Mouse (Mus musculus): ENCODE results near the gene Exosc10. TPM values are rescaled to one million over a fixed set of nuclear protein-coding genes. Genes with fewer than 3 reads are reported as not detected.

Gene Exosc10
- polyA plus RNA-seq (2015; fragmentation: Nextera tagmentation; extraction: Ambion mirVana), result 80.1 and 85.1 TPM in 2 replicates

GRCm38 (mm10) chr4:148558297-148559000 lies at the start of gene Exosc10:
Exosc10 (plus strand) TSS chr4:148558429.
- no peaks in the 10 kb centered on the region for H3K27me3 ChIP-seq
- WGBS, result under 1% methylated on average over 58 of the region's 63 CpGs
- H3K36me3 ChIP-seq, result peaks cover 74% of the 10 kb centered on the region
- peak; percentile 95 for ATAC-seq (ENCODE audit: low read depth)
- H3K4me1 ChIP-seq (replicated peaks), result peaks cover 12% of the 10 kb centered on the region
- peak within 1 kb of the TSS; percentile 94 for H3K9ac ChIP-seq
- peak within 1 kb of the TSS; percentile 75 for H3K4me3 ChIP-seq
- peak within 1 kb of the TSS; percentile 96 for H3K27ac ChIP-seq (replicated peaks)
- no peaks in the 10 kb centered on the region for H3K9me3 ChIP-seq
- peak within 1 kb of the TSS; percentile 71 for H3K4me2 ChIP-seq

GRCm38 (mm10) chr4:148509450-148510084 lies 48.7 kb upstream of the Exosc10 start:
- H3K9me3 ChIP-seq, result no peaks in the 10 kb centered on the region
- H3K9ac ChIP-seq, result no peak overlapping the region
- peaks cover 22% of the 10 kb centered on the region for H3K4me1 ChIP-seq (replicated peaks)
- H3K36me3 ChIP-seq, result peaks cover 63% of the 10 kb centered on the region
- no peak overlapping the region for H3K4me2 ChIP-seq
- no peak overlapping the region for H3K27ac ChIP-seq (replicated peaks)
- WGBS, result 91% methylated on average over 8 of the region's 8 CpGs
- H3K4me3 ChIP-seq, result no peak overlapping the region
- ATAC-seq (ENCODE audit: low read depth), result no peak
- H3K27me3 ChIP-seq, result no peaks in the 10 kb centered on the region

DNA sequence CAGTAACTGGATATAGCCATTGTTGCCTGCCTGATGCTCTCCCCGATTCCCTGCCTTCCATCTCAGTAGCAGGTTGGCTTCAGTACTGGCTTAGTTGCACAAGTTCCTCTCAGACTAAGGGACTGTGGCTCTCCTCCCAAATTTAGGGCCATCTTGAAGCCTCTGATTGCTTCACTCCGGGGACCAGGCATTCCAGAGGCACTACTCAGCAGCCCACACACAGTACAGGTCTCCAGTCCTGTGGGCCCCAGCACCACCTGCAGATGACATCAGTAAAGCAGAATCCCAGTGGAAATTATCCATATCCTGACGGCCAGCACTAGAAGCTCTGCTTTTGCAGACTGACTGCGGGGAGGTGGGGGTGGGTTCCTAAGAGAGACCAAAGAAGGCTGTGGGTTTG lies 47.5 kb upstream of the Exosc10 start:
- Histone ChIP-seq H3K27me3 (no peaks in the 10 kb centered on the region), H3K9me3 (no peaks in the 10 kb centered on the region), H3K9ac (no peak overlapping the region), H3K4me1 (replicated peaks) (peaks cover 15% of the 10 kb centered on the region), H3K4me2 (no peak overlapping the region), H3K36me3 (peaks cover 74% of the 10 kb centered on the region), H3K4me3 (no peak overlapping the region), H3K27ac (replicated peaks) (no peak overlapping the region)
- no peak for ATAC-seq (ENCODE audit: low read depth)
- 87% methylated on average over 4 of the region's 4 CpGs for WGBS

GRCm38 (mm10) chr4:148511334-148511733 lies 46.9 kb upstream of the Exosc10 start:
- 93% methylated on average over 4 of the region's 4 CpGs for WGBS
- H3K4me2 ChIP-seq, result no peak overlapping the region
- H3K9ac ChIP-seq, result no peak overlapping the region
- no peaks in the 10 kb centered on the region for H3K27me3 ChIP-seq
- ATAC-seq (ENCODE audit: low read depth), result no peak
- H3K36me3 ChIP-seq, result peaks cover 73% of the 10 kb centered on the region
- peaks cover 15% of the 10 kb centered on the region for H3K4me1 ChIP-seq (replicated peaks)
- no peak overlapping the region for H3K27ac ChIP-seq (replicated peaks)
- no peak overlapping the region for H3K4me3 ChIP-seq
- H3K9me3 ChIP-seq, result no peaks in the 10 kb centered on the region

DNA sequence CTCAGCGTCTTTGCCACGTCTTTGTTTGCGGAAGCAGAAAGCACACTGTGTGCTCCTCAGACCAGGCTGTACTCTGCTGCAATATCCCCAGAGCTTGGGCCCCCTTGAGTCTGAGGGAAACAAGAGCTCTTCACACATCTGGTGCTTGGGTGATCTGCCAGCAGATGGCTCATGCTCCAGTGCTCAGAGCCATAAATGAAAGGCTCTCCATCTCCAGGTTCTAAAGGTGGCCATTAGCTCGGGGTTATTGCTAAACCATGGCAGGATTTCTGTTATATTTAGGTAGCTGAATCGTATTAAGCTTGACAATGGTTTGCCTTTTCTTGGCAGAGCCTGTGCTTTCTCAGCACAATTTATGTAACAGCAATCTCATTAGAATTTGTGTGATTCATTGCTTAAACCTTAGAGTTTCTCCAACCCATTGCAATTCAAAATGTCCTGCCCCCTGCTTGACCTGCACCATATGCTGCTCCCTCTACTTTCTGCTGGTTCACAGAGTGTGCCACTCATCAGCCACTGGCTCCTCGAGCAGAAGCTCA lies 45.1 kb upstream of the Exosc10 start:
- peaks cover 86% of the 10 kb centered on the region for H3K36me3 ChIP-seq
- H3K9me3 ChIP-seq, result no peaks in the 10 kb centered on the region
- H3K27ac ChIP-seq (replicated peaks), result peak overlapping the region; percentile 70
- no peak overlapping the region for H3K4me3 ChIP-seq
- peak; percentile 69 for ATAC-seq (ENCODE audit: low read depth)
- H3K4me1 ChIP-seq (replicated peaks), result peaks cover 19% of the 10 kb centered on the region
- no peak overlapping the region for H3K9ac ChIP-seq
- H3K4me2 ChIP-seq, result no peak overlapping the region
- 55% methylated on average over 6 of the region's 6 CpGs for WGBS
- no peaks in the 10 kb centered on the region for H3K27me3 ChIP-seq

DNA sequence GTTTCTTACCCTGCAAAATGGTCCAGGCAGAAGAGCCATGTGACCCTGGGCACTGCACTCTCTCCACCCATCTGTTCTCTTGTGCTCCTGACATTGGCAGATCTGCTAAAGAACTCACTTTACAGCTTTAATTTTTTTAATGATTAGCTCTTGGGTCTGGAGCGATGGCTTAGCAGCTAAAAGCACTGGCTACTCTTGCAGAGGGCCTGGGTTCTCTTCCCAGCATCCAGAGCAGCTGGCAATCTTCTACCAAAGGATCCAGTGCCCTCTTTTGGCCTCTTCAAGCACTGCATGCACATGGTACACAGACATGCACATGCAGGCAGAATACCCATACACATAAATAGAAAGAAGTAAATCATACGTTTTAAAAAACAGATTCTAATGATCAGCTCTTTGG lies 42.9 kb upstream of the Exosc10 start:
- Histone ChIP-seq H3K9me3 (no peaks in the 10 kb centered on the region), H3K27me3 (no peaks in the 10 kb centered on the region), H3K4me2 (no peak overlapping the region), H3K9ac (no peak overlapping the region), H3K4me3 (no peak overlapping the region), H3K4me1 (replicated peaks) (peaks cover 24% of the 10 kb centered on the region), H3K27ac (replicated peaks) (no peak overlapping the region), H3K36me3 (peaks cover 93% of the 10 kb centered on the region)
- no peak for ATAC-seq (ENCODE audit: low read depth)
- 91% methylated on average over 2 of the region's 2 CpGs for WGBS

DNA sequence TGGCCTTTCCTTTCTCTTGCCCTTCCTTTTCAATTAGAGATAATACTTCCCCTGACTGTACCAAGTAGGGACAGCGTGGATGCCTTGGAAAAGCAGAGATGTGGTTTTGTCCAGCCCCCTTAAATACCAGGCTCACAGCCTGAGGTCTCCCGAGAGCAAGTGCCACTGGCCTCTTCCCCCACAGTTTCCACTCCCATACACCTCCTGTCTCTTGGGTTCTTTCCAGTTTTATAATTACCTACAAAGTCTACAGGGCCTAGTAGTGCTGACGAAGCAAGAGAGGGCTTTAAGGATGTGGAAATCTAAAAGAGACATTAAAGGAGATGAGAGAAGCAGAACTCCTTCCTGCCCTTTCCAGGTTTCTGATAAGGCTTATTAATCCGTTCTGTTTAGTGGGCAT lies 40.4 kb upstream of the Exosc10 start:
- Histone ChIP-seq H3K27me3 (no peaks in the 10 kb centered on the region), H3K4me3 (no peak overlapping the region), H3K9me3 (no peaks in the 10 kb centered on the region), H3K9ac (peak overlapping the region; percentile 31; the same call in 1 of the 2 replicates), H3K4me2 (no peak overlapping the region), H3K4me1 (replicated peaks) (peaks cover 18% of the 10 kb centered on the region), H3K27ac (replicated peaks) (peak overlapping the region; percentile 67), H3K36me3 (peaks cover 91% of the 10 kb centered on the region)
- 50% methylated on average over 4 of the region's 4 CpGs for WGBS
- ATAC-seq (ENCODE audit: low read depth), result no peak

- Histone ChIP-seq H3K27ac (replicated peaks) (peak overlapping the region; percentile 67), H3K36me3 (peaks cover 91% of the 10 kb centered on the region), H3K4me2 (no peak overlapping the region), H3K4me1 (replicated peaks) (peaks cover 15% of the 10 kb centered on the region), H3K27me3 (no peaks in the 10 kb centered on the region), H3K9ac (0 out of 2 replicates have a peak overlapping the region, but pooled peaks have one; percentile 31), H3K4me3 (no peak overlapping the region), H3K9me3 (no peaks in the 10 kb centered on the region)
- 32% methylated on average over 5 of the region's 5 CpGs for WGBS
- ATAC-seq (ENCODE audit: low read depth), result no peak
Measured at GRCm38 (mm10) chr4:148518235-148518795, 39.9 kb upstream of the Exosc10 start.

DNA sequence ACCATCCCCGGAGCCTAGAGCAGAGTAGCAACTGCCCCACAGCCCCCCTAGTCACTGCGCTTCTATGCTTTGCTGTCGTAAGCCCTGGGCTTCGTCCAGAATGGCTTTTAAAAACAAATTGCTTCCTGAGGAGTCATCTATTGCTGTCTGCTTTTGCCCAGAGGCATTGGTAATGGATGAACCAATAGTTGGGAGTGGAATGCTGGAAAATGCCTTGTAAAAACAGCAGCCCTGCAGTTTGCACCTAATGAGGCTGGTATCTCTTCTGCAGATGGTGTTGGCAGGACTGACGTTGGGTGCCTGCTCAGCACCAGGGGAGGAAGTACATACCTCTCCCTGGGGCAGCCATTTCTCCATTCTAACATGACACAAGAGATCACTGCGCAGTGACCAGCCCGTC lies 34.7 kb upstream of the Exosc10 start:
- Histone ChIP-seq H3K36me3 (peaks cover 92% of the 10 kb centered on the region), H3K27me3 (no peaks in the 10 kb centered on the region), H3K9ac (0 out of 2 replicates have a peak overlapping the region, but pooled peaks have one; percentile 34), H3K4me1 (replicated peaks) (0 out of 2 replicates have a peak, but pooled peaks cover 3% of the 10 kb centered on the region), H3K4me3 (no peak overlapping the region), H3K4me2 (no peak overlapping the region), H3K9me3 (no peaks in the 10 kb centered on the region), H3K27ac (replicated peaks) (0 out of 2 replicates have a peak overlapping the region, but pooled peaks have one; percentile 15)
- ATAC-seq (ENCODE audit: low read depth), result peak; percentile 59
- WGBS, result 68% methylated on average over 7 of the region's 7 CpGs

- no peak overlapping the region for H3K4me2 ChIP-seq
- WGBS, result 92% methylated on average over 10 of the region's 10 CpGs
- no peak overlapping the region for H3K27ac ChIP-seq (replicated peaks)
- H3K4me1 ChIP-seq (replicated peaks), result 0 out of 2 replicates have a peak, but pooled peaks cover 3% of the 10 kb centered on the region
- H3K27me3 ChIP-seq, result no peaks in the 10 kb centered on the region
- H3K9ac ChIP-seq, result no peak overlapping the region
- H3K9me3 ChIP-seq, result no peaks in the 10 kb centered on the region
- peaks cover 93% of the 10 kb centered on the region for H3K36me3 ChIP-seq
- ATAC-seq (ENCODE audit: low read depth), result no peak
- H3K4me3 ChIP-seq, result no peak overlapping the region
Measured at GRCm38 (mm10) chr4:148527158-148527910, 30.9 kb upstream of the Exosc10 start.

- Histone ChIP-seq H3K4me3 (no peak overlapping the region), H3K4me1 (replicated peaks) (no peaks in the 10 kb centered on the region)
- ATAC-seq (ENCODE audit: low read depth), result no peak
Measured at GRCm38 (mm10) chr4:148530351-148530750, 27.9 kb upstream of the Exosc10 start.

More at GRCm38 (mm10) chr4:148530351-148530750, 27.9 kb upstream of the Exosc10 start:
- Histone ChIP-seq H3K9ac (no peak overlapping the region), H3K27ac (replicated peaks) (no peak overlapping the region), H3K9me3 (no peaks in the 10 kb centered on the region), H3K4me2 (no peak overlapping the region), H3K36me3 (peaks cover 94% of the 10 kb centered on the region), H3K27me3 (no peaks in the 10 kb centered on the region)
- 95% methylated on average over 5 of the region's 5 CpGs for WGBS

Data from neural tube, embryonic 13.5 days (tissue).